Mouse (Mus musculus): ENCODE measurements around the gene Slc7a6os.
"Not testable (repeated sequence)": the region's sequence is repeated elsewhere in the genome, so short reads cannot be mapped to it uniquely, and the experiment has no call there.

The Slc7a6os gene

DNA sequence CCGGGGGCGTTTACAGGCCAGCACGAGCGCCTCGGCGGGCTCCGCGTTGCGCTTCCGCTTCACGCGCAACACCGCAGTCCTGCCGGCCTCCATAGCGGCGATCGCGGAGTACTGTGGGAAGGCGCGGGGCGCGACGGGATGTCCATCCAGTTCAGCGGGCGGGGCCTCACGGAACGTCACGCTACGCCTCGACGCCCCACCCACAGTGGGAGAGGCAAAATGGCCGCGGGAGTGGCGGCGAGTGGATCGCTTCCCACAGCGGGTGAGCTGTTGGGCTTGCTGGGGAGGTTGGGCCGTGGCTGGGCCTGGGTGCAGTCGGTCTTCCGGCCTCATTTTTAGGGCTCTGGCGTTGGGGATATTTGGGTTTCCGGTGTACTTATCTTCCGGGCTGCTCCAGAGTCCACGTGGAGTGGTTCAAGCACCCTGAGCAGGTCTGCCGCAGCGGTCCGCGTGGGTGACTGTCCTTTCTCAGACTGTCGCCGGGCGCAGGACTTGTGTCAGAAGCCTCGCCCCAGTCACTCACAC, at the start of gene Slc7a6os, which contains the start of gene Prmt7:
Gene Slc7a6os, minus strand, starts transcription at position 115 of the 525 bp plus-strand sequence.
Gene Prmt7, plus strand, starts transcription at position 116 of the 525 bp plus-strand sequence.
- peak; percentile 93 for DNase-seq

DNA sequence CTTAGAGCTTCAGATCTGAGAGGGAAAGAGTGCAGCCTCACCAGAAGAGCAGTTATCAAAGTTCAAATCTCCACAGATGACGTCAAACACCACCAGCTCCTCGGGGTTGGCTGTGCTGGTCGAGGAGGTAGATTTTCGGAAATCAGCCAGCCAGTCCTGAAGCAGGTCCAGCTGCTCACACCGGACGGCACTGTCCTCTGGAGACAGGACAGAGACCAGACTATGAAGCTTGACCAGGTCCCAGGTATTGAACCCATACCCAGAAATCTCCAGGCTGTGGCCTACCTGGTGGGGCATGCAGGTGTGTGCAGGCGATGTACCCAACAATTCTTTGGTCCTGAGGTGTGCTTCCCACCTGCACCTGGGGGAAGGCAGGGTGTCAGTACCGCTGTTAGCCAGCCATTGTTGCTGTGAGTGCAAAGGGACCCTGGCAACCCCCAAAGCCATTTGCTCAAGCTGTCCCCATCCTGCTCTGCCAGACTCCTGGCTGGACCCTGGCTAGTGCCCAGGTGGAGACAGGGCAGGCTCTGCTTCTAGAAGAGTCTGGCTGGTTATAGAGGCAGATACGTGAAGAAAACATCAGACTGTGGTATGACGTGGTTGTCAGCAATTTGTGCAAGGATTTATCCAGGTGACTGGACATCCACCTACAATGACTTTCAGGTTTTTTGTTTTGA, 49.0 kb upstream of the Slc7a6os start:
- DNase-seq, result peak; percentile 54

DNA sequence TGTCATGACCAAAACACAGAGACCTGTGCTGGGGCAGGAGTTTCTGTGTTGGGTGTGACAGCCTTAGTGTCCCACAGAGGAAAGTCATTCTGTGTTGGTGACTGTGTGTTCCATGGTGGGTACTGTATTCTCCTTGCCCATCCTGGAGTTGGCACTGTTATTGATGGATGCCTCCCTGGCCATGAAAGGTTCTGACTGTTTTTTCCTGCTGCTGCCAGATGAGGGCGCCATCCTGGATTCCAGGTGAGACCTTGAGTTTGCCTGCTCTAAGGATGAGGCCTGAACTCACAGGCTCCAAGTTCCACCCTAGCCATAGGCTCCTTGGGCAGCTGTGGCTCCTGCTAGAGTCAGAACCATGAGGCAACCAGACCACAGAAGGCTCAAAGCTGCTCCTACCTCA, 47.4 kb upstream of the Slc7a6os start:
- no peak for DNase-seq

DNA sequence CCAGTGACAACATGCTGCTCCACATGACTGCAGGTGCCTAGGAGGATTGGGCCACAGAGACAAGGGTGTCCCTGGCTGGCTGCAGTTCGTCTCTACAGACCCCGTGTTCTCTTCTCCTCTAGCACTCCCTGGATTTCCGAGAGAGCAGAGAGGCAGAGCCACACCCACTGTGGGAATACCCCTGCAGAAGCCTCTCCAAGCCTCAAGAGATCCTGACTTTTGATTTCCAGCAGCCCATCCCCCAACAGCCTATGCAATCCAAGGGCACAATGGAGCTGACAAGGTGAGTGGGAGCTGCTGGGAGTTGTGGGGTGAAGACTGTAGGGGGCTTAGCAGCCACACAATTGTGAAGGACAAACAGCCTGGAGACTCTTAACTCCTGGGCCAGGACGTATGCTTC, 39.5 kb upstream of the Slc7a6os start:
- DNase-seq, result no peak

DNA sequence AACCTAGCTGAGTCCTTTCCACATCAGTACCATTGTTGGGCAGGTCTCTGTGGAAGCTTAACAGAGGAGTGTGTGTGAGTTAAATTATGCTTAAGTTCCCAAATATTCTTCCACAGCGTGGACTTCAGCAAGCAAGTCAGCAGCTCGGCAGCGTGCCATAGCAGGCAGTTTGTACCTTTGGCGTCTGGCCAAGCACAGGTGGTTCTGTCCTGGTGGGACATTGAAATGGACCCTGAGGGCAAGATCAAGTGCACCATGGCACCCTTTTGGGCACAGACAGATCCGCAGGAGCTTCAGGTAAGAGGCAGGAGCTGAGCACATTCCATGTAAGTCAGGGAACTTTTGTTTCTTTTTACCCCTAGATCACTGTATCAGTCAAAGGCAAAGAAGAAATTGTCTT, 26.4 kb upstream of the Slc7a6os start:
- DNase-seq, result no peak

DNA sequence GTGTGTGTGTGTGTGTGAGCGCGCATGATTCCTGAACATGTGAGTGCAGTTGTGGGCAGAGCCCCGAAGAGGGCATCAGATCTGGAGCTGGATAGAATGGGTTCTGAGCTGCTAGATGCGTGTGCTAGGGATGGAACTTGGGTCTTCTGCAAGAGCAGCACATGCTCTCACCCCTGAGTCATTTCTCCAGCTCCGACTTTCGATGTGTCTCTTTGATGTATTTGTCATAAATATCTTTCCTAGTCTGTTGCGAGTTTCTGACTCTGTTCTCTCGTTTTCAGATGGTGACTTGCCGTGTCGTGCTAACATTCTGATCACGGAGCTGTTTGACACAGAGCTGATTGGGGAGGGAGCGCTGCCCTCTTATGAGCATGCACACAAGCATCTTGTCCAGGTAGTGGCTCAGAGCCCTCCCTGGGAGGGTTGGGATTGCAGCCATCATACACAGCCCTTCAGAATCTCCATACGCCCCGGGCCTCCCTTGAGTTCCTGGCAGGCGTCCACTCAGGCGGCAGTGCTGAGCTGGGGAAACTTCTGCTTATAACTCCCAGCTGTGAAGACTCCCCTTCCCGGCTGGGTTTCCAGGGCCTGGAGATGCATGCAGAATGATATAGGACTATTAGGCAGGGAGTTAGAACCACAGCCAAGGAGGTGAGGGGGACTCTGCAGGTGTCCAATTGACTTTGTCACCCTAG, 24.0 kb upstream of the Slc7a6os start:
- DNase-seq, result no peak

DNA sequence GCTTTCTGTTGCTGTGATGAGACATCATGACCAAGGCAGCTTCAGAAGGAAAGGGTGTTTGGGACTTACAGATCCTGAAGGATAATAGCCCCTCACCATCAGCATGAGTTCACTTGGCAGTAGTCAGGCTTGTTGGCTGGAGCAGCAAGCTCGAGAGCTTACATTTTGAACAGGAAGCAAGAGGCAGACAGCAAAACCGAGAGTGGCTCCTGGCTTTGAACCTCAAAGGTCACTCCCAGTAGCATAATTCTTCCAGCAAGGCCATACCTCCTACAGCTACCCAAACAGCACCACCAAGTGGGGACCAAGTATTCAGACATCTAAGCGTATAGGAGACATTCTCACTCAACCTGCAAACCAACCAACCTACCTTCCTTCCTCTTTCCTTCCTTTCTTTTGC, 22.0 kb upstream of the Slc7a6os start:
- no peak for DNase-seq

DNA sequence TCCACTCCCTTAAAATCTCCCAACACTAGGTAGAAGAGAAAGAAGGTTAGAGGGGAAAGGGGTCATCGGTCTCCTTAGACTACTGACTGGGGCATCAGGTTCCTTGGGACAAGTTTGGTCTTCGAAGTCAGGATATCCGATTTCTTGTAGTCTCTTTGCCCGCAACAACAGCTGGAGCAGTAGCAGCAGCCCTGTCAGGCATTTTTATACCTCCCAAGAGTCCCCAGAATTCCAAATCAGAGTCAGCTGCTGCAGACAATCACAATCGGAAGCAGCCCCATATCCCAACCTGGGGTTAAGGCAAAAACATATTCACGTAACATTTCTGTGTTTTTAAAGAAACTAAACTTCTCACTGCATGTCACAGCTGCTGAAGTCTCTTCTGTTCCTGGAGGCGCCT, 20.8 kb upstream of the Slc7a6os start:
- DNase-seq, result no peak

DNA sequence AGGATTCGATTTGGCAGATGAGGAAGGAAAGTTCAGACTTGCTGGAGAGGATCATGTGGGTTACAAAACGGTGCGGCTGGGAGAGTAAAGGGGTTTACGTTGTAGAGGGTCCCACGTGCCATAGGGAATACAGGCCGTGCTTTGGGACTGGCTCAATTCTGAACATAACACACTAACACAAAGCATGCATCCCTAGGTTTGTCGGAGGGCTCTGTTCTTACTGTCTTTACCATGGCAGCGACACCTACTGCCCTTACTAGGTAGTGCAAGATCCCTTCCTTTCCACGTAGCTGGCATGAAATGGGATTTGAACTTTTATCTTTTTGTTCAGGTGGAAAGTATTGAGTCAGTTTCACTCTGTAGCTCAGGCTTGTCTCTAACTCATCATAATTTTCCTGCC, 15.9 kb upstream of the Slc7a6os start:
- peak; percentile 45 for DNase-seq

DNA sequence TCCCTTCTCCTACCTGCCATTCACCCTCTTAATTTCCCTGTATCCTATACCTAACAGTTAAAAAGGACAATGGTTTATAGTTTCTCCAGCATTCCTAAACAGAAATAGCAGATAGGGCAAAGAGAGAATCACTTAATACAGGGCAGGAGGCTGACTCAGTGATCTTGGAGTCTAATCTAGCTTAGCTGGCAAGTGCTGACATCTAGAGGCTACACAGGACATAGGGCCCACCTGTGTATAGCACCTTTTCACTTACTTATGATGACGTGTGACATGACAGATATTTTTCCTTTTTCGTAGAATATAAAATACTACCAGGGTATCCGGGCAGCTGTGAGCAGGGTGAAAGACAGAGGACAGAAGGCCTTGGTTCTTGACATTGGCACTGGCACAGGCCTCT, 8.9 kb upstream of the Slc7a6os start:
- DNase-seq, result no peak

DNA sequence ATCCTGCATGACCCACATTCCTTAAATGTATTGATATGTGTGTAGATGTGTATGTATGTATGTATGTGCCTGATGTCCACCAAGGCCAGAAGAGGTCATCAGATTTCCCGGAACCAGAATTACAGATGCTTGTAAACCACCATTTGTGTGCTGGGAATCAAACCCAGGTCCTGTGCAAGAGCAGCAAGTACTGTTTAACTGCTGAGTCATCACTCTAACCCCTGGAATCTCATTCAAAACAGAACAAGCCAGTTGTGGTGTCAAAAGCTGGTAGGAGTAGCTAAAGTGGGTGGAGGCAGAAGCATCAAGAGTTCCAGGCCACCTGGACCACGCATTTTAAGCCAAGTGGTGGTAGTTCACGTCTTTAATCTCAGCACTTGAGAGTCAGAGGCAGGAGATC, 3.2 kb upstream of the Slc7a6os start:
- DNase-seq, result no peak

DNA sequence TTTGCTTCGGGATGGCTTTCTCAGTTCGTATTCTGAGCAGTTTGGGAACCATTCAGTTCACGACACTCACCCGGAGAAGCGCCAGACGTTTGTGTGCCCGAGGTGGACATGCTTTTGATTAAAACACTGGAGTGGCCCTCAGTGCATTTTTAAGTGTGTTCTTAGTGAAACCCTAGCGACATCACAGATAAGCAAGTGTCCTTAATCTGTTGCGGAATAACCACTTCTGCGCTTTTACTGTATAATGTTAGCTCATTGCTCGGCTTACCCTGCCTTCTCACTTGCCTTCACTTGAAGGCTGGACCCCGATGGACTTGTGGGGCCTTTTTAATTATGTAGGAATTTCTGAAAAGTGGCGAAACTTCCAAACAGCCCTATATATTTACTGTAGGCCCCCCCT, 686 bp upstream of the Slc7a6os start:
- DNase-seq, result no peak

DNA sequence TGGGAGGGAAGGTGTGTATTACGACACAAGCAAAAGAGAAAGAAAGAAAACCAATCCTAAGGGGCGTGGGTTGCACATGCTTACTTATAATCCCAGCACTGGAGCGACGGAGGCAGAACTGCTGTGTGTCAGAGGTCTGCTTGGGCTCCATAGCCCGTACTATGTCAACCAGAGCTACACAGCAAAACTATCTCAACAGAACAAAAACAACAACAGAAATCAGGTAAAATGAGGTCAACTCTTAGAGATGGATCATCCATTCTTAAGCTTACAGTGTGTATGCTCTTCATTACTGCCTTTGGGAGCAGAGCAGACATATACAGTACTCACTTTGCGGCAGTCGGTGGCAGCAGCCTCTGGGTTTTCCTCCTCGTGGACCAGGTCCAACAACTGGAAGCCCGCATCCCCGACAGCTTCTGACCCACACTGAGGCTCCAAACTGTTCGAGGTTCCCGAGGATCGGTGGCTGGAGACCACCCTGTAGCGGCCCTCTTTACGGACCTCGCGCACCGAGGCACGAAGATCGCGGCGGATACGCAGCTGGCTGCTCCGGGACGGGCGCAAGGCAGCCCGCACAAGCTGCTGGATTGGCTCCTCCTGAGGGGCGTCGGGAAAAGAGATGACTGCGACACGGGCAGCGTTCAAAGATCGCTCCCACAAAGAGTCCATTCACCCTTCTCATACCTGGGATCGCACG, 552 bp downstream of the Slc7a6os start:
- no peak for DNase-seq

DNA sequence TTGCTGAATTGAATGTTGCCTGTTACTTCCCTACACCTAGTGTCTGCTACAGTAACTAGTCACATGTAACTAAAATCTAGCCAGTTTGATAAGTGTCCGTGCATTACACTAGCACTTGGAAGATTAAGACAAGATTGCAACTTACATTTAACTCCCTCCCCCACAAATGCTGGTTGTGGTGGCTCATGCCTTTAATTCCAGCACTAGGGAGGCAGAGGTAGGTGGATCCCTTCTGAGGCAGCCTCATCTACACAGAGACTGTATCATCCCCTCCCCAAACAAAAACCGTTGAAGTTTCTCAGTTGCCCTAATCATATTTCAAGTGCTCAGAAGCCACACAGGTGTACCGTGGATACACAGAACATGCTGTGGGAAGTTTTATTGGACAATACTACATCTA, 11.1 kb downstream of the Slc7a6os start:
- DNase-seq, result not testable (repeated sequence)

DNA sequence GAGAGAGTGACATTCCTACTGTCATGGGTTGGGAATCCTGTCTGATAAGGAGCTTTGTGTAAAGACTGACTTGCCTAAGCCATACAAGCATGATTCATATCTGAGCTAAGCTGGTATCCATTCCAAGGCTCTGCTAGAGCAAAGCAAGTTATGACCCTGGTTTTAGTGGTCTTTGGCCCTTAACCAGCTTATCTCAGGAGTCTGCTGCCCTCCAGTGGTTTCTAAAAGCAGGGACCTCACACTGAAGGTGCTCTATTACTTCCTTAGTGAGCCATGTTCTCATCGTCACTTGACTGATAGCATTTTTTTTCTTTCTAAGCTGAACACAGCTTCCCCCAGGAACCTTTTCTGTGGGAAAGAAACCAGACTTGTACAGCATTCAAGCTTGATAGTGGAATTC, 12.0 kb downstream of the Slc7a6os start:
- DNase-seq, result no peak

DNA sequence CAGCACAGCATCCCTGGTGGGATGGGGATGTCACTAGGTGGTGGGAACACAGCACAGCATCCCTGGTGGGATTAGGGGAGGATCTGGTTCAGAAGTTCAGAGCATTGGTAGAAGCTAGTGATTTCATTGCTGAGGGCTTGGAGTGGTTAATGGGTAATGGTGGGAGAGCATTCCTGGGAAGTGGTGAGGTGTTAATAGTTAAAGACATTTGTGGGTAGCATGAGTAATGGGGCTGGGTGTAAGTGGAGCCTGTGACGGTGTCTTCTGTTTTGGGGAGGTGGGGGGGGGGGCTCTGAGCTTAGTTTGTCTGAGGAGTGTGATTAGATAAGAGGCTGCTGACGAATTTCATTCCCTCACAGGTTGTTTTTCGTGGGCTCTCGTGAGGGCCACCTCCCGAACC, 16.7 kb downstream of the Slc7a6os start:
- DNase-seq, result no peak

DNA sequence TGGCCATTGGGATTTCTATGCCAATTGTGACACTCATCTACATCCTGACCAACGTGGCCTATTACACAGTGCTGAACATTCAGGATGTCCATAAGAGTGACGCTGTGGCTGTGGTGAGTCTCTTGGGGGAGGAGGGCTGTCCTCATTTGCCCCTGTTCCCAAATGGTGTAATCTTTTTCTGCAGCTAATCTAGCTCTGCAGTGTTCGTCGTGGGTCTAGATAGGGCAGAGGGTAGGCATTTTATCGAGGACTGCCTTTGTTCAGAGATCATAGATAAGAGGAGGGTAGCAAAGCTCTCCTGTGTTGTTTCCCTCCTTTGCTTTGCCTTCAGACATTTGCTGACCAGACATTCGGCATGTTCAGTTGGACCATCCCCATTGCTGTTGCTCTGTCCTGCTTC, 17.6 kb downstream of the Slc7a6os start:
- no peak for DNase-seq

DNA sequence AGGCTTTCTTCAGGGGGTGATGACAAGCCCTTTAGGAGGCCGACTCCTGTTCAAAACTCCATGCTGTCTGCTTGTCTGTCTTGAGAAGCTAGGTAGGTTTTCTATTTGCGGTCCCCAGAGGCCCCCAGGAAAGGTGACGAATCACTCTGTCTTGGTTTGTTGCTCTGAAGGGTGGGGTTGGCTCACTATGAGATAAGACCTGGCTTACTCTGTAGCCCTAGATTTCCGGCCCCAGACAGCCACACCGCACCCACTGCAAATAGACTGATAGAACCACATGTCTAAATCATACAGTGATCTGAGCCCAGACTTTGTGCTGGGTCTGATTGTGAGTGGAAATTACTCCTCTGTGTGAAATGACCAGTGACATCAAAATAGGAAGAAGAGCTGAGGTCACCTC, 19.1 kb downstream of the Slc7a6os start:
- no peak for DNase-seq

DNA sequence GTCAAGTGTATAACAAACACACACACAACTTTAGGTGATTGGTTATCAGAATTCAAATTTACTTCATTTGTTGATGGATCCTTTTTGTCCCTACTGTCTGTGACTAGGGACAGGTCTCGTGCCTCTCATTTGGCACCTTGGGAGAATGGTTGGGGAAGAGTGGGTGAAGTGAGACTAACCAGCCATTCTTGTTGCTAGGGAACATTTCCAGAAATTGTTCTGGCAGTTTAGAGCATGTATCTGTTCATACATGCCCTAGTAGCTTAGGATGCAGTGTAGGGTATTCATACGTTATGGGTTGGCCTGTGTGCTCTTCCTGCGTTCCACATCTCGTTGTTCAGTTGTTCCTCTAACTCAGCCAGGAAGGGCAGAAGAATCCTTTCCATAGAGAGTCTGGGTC, 21.6 kb downstream of the Slc7a6os start:
- no peak for DNase-seq

DNA sequence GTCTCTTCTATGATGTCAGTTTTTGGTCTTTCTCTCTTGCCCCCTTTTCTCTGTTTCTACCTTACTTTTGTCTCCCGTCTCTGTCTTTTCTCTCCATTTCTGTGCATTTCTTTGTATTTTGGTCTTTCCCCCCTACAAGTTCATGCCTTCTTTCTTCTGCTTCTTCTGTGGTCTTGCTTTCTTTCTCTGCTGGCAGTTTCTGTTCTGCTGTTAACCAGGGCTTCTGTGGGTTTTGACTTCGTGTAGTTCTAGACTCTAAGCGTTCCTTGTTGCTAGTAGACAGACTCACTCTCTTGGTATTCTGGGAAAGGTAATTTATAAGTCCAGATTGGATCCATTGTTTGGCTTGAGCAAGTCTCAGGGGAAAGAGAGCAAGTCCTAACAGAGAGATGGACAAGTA, 24.3 kb downstream of the Slc7a6os start:
- no peak for DNase-seq

DNA sequence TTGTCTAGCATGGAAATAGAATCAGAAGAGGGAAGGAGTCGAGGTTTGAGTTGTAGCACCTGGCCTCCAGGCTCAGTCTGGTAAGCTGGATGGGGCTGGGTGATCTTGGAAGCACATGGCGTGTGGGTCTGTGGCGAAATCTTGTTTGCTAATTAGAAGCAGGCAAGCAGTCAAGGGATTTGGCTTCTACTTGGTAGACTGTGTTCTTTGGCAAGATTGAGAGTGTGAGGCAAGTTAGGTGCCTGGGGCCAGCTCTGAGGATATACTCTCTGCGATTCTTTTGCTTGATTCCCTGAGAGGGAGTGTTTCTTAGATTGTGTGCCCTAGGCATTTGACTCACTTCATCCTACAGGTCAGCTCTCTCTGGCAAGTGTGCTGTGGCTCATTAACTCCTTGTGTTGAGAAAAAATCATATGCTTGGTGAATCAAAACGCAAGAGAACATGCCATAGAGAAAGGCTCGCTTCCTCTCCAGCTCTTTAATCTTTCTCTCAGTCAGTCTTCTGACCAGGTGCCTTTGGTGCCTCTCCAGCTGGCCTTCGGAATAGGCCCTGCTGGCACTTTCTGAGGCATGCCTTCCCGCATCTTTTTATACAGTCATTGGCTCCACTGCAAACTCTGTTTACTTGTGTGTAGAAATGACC, 25.0 kb downstream of the Slc7a6os start:
- DNase-seq, result peak; percentile 25

DNA sequence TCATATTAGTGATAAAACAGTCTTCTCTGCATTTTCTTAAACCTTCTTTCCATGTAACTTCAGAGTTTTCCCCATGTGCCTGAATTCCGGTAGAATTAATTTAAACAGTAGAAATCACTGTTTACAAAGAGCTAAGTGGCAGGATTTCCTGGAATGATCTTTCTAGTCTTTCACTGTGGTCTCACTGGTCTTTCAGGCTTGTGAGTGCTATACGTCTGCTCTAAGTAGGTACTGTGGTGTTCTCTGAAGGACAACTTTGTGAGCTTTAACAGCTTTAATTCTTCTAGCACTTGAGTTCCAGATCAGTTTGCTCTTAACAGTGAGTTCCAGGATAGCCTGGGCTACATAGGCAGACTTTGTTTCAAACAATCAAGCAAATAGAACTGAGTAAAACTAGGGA, 32.3 kb downstream of the Slc7a6os start:
- no peak for DNase-seq

DNA sequence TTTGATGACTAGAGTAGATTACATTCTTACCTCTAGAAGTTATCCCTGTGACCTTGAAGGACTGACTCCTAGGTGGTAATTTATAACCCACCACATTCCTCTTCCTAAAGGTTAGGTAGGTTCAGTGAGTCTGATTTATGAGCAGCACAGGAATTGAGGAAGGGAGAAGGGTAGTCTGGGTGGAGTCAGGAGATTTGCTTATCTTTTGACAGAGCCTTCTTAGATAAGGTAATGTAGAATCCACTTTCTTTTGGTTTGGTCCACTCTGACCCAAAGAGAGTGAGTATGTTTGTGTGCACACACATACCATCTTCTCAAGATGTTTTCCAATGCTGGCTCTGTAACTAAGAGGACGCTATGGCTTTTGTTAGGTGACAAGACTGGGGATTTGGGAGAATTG, 33.1 kb downstream of the Slc7a6os start:
- no peak for DNase-seq
